Mouse (Mus musculus): ENCODE measurements around the gene Adi1. TPM values are rescaled to one million over a fixed set of nuclear protein-coding genes. Genes with fewer than 3 reads are reported as not detected.

The Adi1 gene
- 37.8 TPM for polyA plus RNA-seq (2014; fragmentation: Illumina TruSeq; extraction: RNeasy Lipid Tissue Mini Kit (QIAGEN cat#74804); ENCODE audit: insufficient read depth, low read depth, low replicate concordance)

DNA sequence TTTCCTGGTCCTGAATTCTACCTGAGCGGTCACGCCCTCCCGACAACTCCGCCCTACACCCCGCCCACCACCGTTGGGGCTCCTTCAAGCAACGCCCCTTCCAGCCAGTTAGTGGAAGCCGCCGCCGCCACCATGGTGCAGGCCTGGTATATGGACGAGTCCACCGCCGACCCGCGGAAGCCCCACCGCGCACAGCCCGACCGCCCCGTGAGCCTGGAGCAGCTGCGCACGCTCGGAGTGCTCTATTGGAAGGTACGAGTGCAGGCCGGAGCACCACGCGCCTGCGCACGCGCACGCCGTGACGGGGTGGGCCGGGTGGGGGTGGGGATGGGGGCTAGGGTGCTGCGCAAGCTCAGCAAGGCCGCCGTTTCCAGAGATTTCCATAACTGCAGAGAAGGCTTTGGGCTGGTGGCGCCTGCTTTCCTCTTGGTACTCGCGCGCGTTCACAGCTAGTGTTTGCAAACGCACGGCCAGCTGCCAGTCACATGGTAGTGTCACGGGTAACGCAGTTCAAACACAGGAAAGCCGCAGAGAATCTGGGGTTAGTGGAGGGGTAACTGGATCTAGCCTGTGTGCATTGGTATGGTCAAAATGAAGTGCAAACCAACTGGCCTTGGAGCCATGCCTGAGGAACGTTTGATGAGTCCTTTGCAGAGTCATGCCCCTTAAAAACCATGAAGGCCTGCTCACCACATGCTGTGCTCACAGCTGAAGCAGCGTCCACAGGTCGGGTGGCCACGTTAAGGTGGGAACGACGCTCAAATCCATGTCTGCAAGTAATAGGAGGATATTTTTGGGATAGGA is at the start of gene Adi1:
TSS of gene Adi1 (plus strand) at position 111 of the 804 bp plus-strand sequence.

GRCm38 (mm10) chr12:28635535-28636476 is 39.2 kb upstream of the Adi1 start, which contains the start of gene Rps7:
Gene Rps7 (minus strand): TSS chr12:28635953.

DNA sequence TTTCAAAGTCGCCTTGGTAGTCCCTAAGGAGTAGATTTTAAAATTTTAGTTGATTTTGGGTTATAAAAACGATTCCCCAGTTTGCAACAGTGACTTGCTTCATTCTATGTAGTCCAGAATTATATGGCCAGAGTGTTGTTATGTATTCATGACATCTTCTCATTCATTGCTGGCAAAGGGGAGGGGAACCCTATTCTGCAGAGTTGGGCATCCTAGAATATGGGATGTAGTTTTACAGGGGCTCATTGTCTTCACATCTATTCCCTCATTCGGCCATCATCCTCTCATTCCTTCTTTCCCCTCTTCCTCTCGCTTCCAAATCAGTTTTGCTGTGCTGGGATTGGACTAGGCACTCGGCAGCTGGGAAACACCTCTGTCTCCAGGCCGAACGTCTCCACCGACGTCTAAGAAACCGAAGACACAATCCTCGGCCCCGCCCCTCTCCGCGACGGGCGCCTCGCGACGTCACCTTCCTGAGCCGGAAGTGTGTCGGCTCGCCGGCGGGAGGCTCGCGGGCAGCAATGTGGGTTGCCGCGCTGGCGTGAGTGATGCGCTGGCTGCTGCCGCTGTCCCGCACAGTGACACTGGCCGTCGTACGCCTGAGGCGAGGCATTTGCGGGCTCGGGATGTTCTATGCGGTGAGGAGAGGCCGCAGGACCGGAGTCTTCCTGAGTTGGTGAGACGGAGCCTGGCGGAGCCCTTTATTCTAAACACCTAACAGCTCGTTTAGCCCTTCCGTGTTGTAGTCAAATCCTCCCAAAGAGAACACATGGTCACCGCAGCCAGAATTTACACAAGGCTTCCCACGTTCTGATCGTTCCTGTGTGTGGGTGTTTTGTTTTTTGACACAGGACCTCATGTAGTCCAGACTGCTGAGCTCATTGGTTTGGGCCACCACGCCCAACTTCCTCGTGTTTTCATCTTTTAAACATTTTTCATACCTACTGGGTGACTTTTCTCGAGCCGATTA is 25.6 kb upstream of the Adi1 start, which contains the start of gene Rnaseh1:
TSS of gene Rnaseh1 (plus strand) at position 462 of the 970 bp plus-strand sequence.

Other genes with a start within 250 kb of the Adi1 start
- not detected for gene Dcdc2c, start 122.8 kb upstream of the Adi1 start, polyA plus RNA-seq (2014; fragmentation: Illumina TruSeq; extraction: RNeasy Lipid Tissue Mini Kit (QIAGEN cat#74804); ENCODE audit: insufficient read depth, low read depth, low replicate concordance)
- not detected for gene Allc, start 92.7 kb upstream of the Adi1 start, polyA plus RNA-seq (2014; fragmentation: Illumina TruSeq; extraction: RNeasy Lipid Tissue Mini Kit (QIAGEN cat#74804); ENCODE audit: insufficient read depth, low read depth, low replicate concordance)
- 1.2 TPM for gene Colec11, start 51.9 kb upstream of the Adi1 start, polyA plus RNA-seq (2014; fragmentation: Illumina TruSeq; extraction: RNeasy Lipid Tissue Mini Kit (QIAGEN cat#74804); ENCODE audit: insufficient read depth, low read depth, low replicate concordance)
- 1,297 TPM for gene Rps7, start 39.3 kb upstream of the Adi1 start, polyA plus RNA-seq (2014; fragmentation: Illumina TruSeq; extraction: RNeasy Lipid Tissue Mini Kit (QIAGEN cat#74804); ENCODE audit: insufficient read depth, low read depth, low replicate concordance)
- 15.6 TPM for gene Rnaseh1, start 25.6 kb upstream of the Adi1 start, polyA plus RNA-seq (2014; fragmentation: Illumina TruSeq; extraction: RNeasy Lipid Tissue Mini Kit (QIAGEN cat#74804); ENCODE audit: insufficient read depth, low read depth, low replicate concordance)
- gene Trappc12, start 75.2 kb downstream of the Adi1 start, polyA plus RNA-seq (2014; fragmentation: Illumina TruSeq; extraction: RNeasy Lipid Tissue Mini Kit (QIAGEN cat#74804); ENCODE audit: insufficient read depth, low read depth, low replicate concordance): 10.5 TPM
- 13.8 TPM for gene Eipr1, start 76.6 kb downstream of the Adi1 start, polyA plus RNA-seq (2014; fragmentation: Illumina TruSeq; extraction: RNeasy Lipid Tissue Mini Kit (QIAGEN cat#74804); ENCODE audit: insufficient read depth, low read depth, low replicate concordance)

Data from lung, adult 10 weeks (tissue).